Mouse (Mus musculus): ENCODE data around the gene Usp17la.
"Not testable (repeated sequence)": the region's sequence is repeated elsewhere in the genome, so short reads cannot be mapped to it uniquely, and the experiment has no call there.

Gene Usp17la

GRCm38 (mm10) chr7:104856709-104857108 lies at the start of gene Usp17la:
Gene Usp17la (plus strand): TSS chr7:104857009.
- DNase-seq (ENCODE audit: low spot score in 2 of 2): not testable (repeated sequence)

GRCm38 (mm10) chr7:104810335-104810734 lies 46.5 kb upstream of the Usp17la start:
- DNase-seq (ENCODE audit: low spot score in 2 of 2): not testable (repeated sequence)

DNA sequence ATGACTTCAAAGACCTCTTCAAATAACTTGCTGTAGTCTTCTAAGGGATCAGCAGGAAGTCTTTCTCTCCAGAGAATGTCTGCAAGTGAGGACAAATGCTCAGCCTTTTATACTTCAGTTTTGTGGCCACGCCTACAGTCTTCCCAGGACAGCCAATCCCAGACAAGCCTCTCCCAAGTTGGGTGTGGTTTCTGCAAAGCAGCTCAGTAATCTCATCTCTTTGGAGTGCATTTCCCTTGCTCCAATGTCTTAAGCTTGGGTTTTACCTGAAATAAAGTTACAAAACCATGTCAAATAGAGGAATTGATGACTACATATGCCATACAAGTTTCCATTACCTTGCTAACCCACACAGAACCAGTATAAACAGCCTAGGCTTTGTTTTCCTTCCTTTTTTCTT lies 14.3 kb upstream of the Usp17la start, which contains the start of gene Usp17lb:
Gene Usp17lb (minus strand): TSS at position 101 of the 400 bp plus-strand sequence.
- DNase-seq (ENCODE audit: low spot score in 2 of 2): no peak

DNA sequence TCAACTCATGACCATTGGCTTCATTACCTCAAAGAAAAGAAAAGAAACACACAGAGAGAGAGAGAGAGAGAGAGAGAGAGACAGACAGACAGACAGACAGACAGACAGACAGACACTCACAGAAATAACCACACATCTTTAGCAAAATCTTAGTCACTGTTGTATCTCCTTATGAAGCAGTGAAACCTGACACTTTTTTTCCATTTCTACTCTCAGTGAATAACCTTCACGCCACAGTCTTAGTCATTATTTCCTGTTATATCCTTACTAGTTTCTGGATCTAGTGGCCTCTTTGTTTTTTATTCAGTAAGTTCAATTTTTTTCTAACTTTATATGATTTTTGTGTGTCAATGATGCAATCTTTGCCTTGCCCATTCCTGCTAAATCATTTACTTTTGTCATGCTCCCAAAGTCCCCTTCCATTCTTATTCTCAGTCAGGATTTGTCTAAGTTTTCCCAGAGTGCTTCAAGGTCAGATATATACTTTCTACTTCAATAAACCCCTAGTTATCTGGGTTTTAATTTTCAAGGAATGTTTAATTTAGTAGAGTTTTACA lies 13.0 kb upstream of the Usp17la start:
- DNase-seq (ENCODE audit: low spot score in 2 of 2): no peak

GRCm38 (mm10) chr7:104851546-104851945 lies 5.3 kb upstream of the Usp17la start:
- DNase-seq (ENCODE audit: low spot score in 2 of 2): not testable (repeated sequence)

DNA sequence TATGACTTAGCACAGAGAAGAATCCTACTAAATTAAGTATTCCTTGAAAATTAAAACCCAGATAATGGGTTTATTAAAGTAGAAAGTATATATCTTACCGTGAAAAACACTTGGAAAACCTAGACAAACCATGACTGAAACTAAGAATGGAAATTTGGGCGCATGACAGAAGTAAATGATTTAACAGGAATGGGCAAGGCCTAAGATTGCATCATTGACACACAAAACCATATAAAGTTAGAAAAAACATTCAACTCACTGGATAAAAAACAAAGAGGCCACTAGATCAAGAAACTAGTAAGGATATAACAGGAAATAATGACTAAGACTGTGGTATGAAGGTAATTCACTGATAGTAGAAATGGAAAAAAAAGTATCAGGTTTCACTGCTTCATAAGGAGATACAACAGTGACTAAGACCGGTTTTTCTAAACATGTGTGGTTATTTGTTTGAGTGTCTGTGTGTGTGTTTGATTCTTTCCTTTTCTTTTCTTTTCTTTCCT lies 1.5 kb upstream of the Usp17la start:
- DNase-seq (ENCODE audit: low spot score in 2 of 2): no peak

GRCm38 (mm10) chr7:104857683-104858082 lies 874 bp downstream of the Usp17la start:
- no peak for DNase-seq (ENCODE audit: low spot score in 2 of 2)

DNA sequence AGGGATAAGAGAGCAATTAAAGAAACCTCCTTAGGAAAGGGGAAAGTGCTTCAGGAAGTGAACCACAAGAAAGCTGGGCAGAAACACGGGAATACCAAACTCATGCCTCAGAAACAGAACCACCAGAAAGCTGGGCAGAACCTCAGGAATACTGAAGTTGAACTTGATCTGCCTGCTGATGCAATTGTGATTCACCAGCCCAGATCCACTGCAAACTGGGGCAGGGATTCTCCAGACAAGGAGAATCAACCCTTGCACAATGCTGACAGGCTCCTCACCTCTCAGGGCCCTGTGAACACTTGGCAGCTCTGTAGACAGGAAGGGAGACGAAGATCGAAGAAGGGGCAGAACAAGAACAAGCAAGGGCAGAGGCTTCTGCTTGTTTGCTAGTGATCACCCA lies 4.6 kb downstream of the Usp17la start:
- no peak for DNase-seq (ENCODE audit: low spot score in 2 of 2)

DNA sequence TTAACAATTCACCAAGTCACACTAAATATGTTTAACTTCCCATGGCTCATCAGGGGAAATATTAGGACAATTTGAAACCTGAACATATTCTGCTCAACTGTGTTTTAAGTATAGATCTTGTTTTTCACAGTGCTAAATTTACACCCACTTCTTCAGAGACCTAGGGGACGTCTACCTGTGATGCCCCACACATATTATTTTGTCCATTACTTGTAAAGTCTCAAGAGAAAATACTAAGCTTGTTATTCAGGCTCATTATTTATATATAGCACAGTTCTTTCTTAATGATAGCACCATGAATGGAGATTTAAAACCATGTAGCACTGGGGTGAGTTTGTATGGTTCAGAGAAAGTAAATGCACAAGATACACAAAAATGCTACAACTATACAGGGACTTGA lies 20.9 kb downstream of the Usp17la start, which contains the start of gene Olfr665:
Gene Olfr665 (plus strand): TSS at position 301 of the 400 bp plus-strand sequence.
- no peak for DNase-seq (ENCODE audit: low spot score in 2 of 2)

GRCm38 (mm10) chr7:104895852-104896251 lies 39.0 kb downstream of the Usp17la start, which contains the start of gene Olfr666:
Gene Olfr666 (minus strand): TSS chr7:104895952.
- DNase-seq (ENCODE audit: low spot score in 2 of 2): no peak
